Mouse (Mus musculus) megakaryocyte progenitor cell, adult 5-6 weeks (primary cell): Measurements from ENCODE around the gene Hemk1. TPM values are rescaled to one million over a fixed set of nuclear protein-coding genes. Genes with fewer than 3 reads are reported as not detected.

ENCODE experiments used
- total RNA-seq, 2 experiments: library from RNA; stranded (forward) in 1 of 2; stranded (reverse) in 1 of 2; fragments of 157-497, 149-512 nt in 1 of 2; fragments of 200-1000 nt in 1 of 2; gene quantifications; 2 replicates each; pipeline versions ENCODE4 v1.2.3 to v1.2.4; 2015 to 2017

The Hemk1 gene
- total RNA-seq, 2 experiments from 2014 or later = 14.0 to 20.2 TPM

Other genes with a start within 250 kb of the Hemk1 start
- gene Dock3, start 106.4 kb downstream of the Hemk1 start, total RNA-seq (2015) = 1.2 TPM in 1 of 2 replicates, not detected in the other
- gene Dock3, start 106.4 kb downstream of the Hemk1 start, total RNA-seq (2017) = not detected in 2 replicates
- 100 and 115 TPM in 2 replicates for gene Mapkapk3, start 48.5 kb downstream of the Hemk1 start, total RNA-seq (2015)
- 175 and 186 TPM in 2 replicates for gene Mapkapk3, start 48.5 kb downstream of the Hemk1 start, total RNA-seq (2017)
- gene Cish, start 42.3 kb downstream of the Hemk1 start, total RNA-seq (2015) = 0.51 and 0.86 TPM in 2 replicates
- 0.21 and 0.34 TPM in 2 replicates for gene Cish, start 42.3 kb downstream of the Hemk1 start, total RNA-seq (2017)
- 0.07 TPM in 1 of 2 replicates, not detected in the other for gene 6430571L13Rik, start 2.3 kb upstream of the Hemk1 start, total RNA-seq (2015)
- gene 6430571L13Rik, start 2.3 kb upstream of the Hemk1 start, total RNA-seq (2017) = 0.08 and 0.17 TPM in 2 replicates
- gene Cacna2d2, start 61.3 kb upstream of the Hemk1 start, total RNA-seq (2015) = 0.42 and 1.5 TPM in 2 replicates
- 0.30 and 0.37 TPM in 2 replicates for gene Cacna2d2, start 61.3 kb upstream of the Hemk1 start, total RNA-seq (2017)
- gene Tmem115, start 195.6 kb upstream of the Hemk1 start, total RNA-seq (2015) = 9.9 and 12.3 TPM in 2 replicates
- gene Tmem115, start 195.6 kb upstream of the Hemk1 start, total RNA-seq (2017) = 14.5 and 19.9 TPM in 2 replicates
- gene Cyb561d2, start 203.8 kb upstream of the Hemk1 start, total RNA-seq (2015) = 19.3 and 22.8 TPM in 2 replicates
- gene Cyb561d2, start 203.8 kb upstream of the Hemk1 start, total RNA-seq (2017) = 12.2 and 16.3 TPM in 2 replicates
- 9.2 and 14.3 TPM in 2 replicates for gene Nprl2, start 203.9 kb upstream of the Hemk1 start, total RNA-seq (2015)
- 10.7 and 13.0 TPM in 2 replicates for gene Nprl2, start 203.9 kb upstream of the Hemk1 start, total RNA-seq (2017)
- gene Zmynd10, start 208.9 kb upstream of the Hemk1 start, total RNA-seq (2015) = 0.12 TPM in 1 of 2 replicates, not detected in the other
- gene Zmynd10, start 208.9 kb upstream of the Hemk1 start, total RNA-seq (2017) = 0.33 and 0.37 TPM in 2 replicates
- 27.3 and 27.4 TPM in 2 replicates for gene Rassf1, start 213.2 kb upstream of the Hemk1 start, total RNA-seq (2015)
- gene Rassf1, start 213.2 kb upstream of the Hemk1 start, total RNA-seq (2017) = 35.4 and 38.8 TPM in 2 replicates
- gene Tusc2, start 224.9 kb upstream of the Hemk1 start, total RNA-seq (2015) = 16.7 and 17.1 TPM in 2 replicates
- gene Tusc2, start 224.9 kb upstream of the Hemk1 start, total RNA-seq (2017) = 15.2 and 15.3 TPM in 2 replicates
- gene Hyal2, start 229.6 kb upstream of the Hemk1 start, total RNA-seq (2015) = 6.6 and 7.3 TPM in 2 replicates
- gene Hyal2, start 229.6 kb upstream of the Hemk1 start, total RNA-seq (2017) = 2.8 and 4.1 TPM in 2 replicates
- gene Hyal1, start 238.6 kb upstream of the Hemk1 start, total RNA-seq (2015) = 0.44 and 0.54 TPM in 2 replicates
- 0.54 and 1.1 TPM in 2 replicates for gene Hyal1, start 238.6 kb upstream of the Hemk1 start, total RNA-seq (2017)
- gene Naa80, start 240.5 kb upstream of the Hemk1 start, total RNA-seq (2015) = 9.3 and 15.4 TPM in 2 replicates
- 9.3 and 10.4 TPM in 2 replicates for gene Naa80, start 240.5 kb upstream of the Hemk1 start, total RNA-seq (2017)
- 1.4 and 1.7 TPM in 2 replicates for gene Hyal3, start 242.5 kb upstream of the Hemk1 start, total RNA-seq (2015)
- gene Hyal3, start 242.5 kb upstream of the Hemk1 start, total RNA-seq (2017) = 0.58 TPM in 1 of 2 replicates, not detected in the other
- 68.0 and 93.4 TPM in 2 replicates for gene Ifrd2, start 249.3 kb upstream of the Hemk1 start, total RNA-seq (2015)
- 31.5 and 72.4 TPM in 2 replicates for gene Ifrd2, start 249.3 kb upstream of the Hemk1 start, total RNA-seq (2017)